Mouse (Mus musculus) olfactory bulb, adult 2 months (tissue): Measurements from ENCODE around the gene Ndufs3.

ENCODE experiments used
- CTCF ChIP-seq: fragments of 200-500 bp; IDR thresholded peaks from 2 replicates; pipeline ENCODE4 v1.5.1; 2012; ENCODE audit warnings: low read depth, mild to moderate bottlenecking, low read length, moderate library complexity; ENCODE audit not compliant: insufficient read depth
- POLR2A ChIP-seq: fragments of 200-500 bp; IDR thresholded peaks from 2 replicates; pipeline ENCODE4 v1.6.1; 2012; ENCODE audit warnings: mild to moderate bottlenecking, low read depth, low read length, moderate library complexity; ENCODE audit not compliant: insufficient read depth

GRCm38 (mm10) chr2:90917233-90917998 lies 12.8 kb upstream of the Ndufs3 start:
- no peak for TF ChIP-seq CTCF
- peak; percentile 34; the same call in 1 of the 2 replicates for TF ChIP-seq POLR2A
